Mouse (Mus musculus) embryonic facial prominence, embryonic 14.5 days (tissue): ENCODE results near the gene Arhgef16. TPM values are rescaled to one million over a fixed set of nuclear protein-coding genes. Genes with fewer than 3 reads are reported as not detected.
A peak's percentile ranks its signal among the peaks of the same experiment; 100 is the strongest.

Experiments used
- ATAC-seq: fragments of 200-750 bp; cut with Nextera tagmentation; 2 replicates; pipeline ENCODE4 v1.8.0; 2017; ENCODE audit warnings: low read depth, moderate number of reproducible peaks, moderate TSS enrichment
- DNase-seq: peaks from one replicate; pipeline ENCODE4 v3.0.0-alpha.2; 2015; ENCODE audit warnings: low spot score
- H3K27ac ChIP-seq: fragments of 300-500 bp; sonication (generic); replicated peaks from 2 replicates; pipeline ENCODE4 v1.5.1; 2014; ENCODE audit warnings: low read depth, mild to moderate bottlenecking, low read length, moderate library complexity
- H3K27me3 ChIP-seq: fragments of 300-500 bp; sonication (generic); replicated peaks from 2 replicates; pipeline ENCODE4 v1.6.1; 2014; ENCODE audit warnings: low read length; ENCODE audit not compliant: control insufficient read depth, insufficient read depth
- H3K36me3 ChIP-seq: fragments of 300-500 bp; sonication (generic); 2 replicates; pipeline ENCODE4 v1.6.1; 2014; ENCODE audit warnings: low read length, mixed read lengths; ENCODE audit not compliant: control insufficient read depth, insufficient read depth
- H3K4me1 ChIP-seq: fragments of 300-500 bp; sonication (generic); 2 replicates; pipeline ENCODE4 v1.6.1; 2014; ENCODE audit warnings: antibody characterized with exemption, low read length; ENCODE audit not compliant: control insufficient read depth, insufficient read depth
- H3K4me2 ChIP-seq: fragments of 300-500 bp; sonication (generic); 2 replicates; pipeline ENCODE4 v1.6.1; 2014; ENCODE audit warnings: low read depth, mild to moderate bottlenecking, low read length, moderate library complexity, mixed read lengths
- H3K4me3 ChIP-seq: fragments of 300-500 bp; sonication (generic); 2 replicates; pipeline ENCODE4 v1.5.1; 2014; ENCODE audit warnings: low read depth, mild to moderate bottlenecking, low read length
- H3K9ac ChIP-seq: fragments of 300-500 bp; sonication (generic); 2 replicates; pipeline ENCODE4 v1.6.1; 2014; ENCODE audit warnings: low read depth, mild to moderate bottlenecking, low read length, moderate library complexity, mixed read lengths
- H3K9me3 ChIP-seq: fragments of 300-500 bp; sonication (generic); 2 replicates; pipeline ENCODE4 v1.6.1; 2016; ENCODE audit warnings: low read length; ENCODE audit not compliant: control insufficient read depth
- WGBS: fragments of 180-500 bp; shearing (Covaris S2); extraction: QIAGEN DNeasy Blood & Tissue Kit; methylation state at CpG from one replicate; pipeline ENCODE4 v1.1.7; 2014; 5-methylcytosine and 5-hydroxymethylcytosine counted together
- polyA plus RNA-seq: library from polyadenylated mRNA; unstranded; fragments of >200 nt; fragmentation: Nextera tagmentation; extraction: Ambion mirVana; gene quantifications from 2 replicates; pipeline ENCODE4 v1.2.1, GENCODE M21; 2014

Gene Arhgef16
- polyA plus RNA-seq: 5.5 and 6.1 TPM in 2 replicates

GRCm38 (mm10) chr4:154301466-154301881, at the start of gene Arhgef16:
Arhgef16 (minus strand) TSS chr4:154301676.
- H3K4me1 ChIP-seq: 0 out of 2 replicates have a peak, but pooled peaks cover 4% of the 10 kb centered on the region
- H3K9me3 ChIP-seq: no peaks in the 10 kb centered on the region
- H3K36me3 ChIP-seq: no peaks in the 10 kb centered on the region
- H3K4me3 ChIP-seq: no peak within 1 kb of the TSS
- H3K4me2 ChIP-seq: no peak within 1 kb of the TSS
- 23% methylated on average over 7 of the region's 7 CpGs for WGBS
- no peak within 1 kb of the TSS for H3K9ac ChIP-seq
- DNase-seq (peak; percentile 60), ATAC-seq (0 out of 2 replicates have a peak, but pooled peaks have one; percentile 34)
- H3K27me3 ChIP-seq: peaks cover 24% of the 10 kb centered on the region
- H3K27ac ChIP-seq: no peak within 1 kb of the TSS

- ATAC-seq (peak; percentile 23; the same call in 1 of the 2 replicates), DNase-seq (peak; percentile 45)
- Histone ChIP-seq H3K9ac (no peak overlapping the region), H3K27ac (no peak overlapping the region), H3K4me2 (no peak overlapping the region), H3K36me3 (no peaks in the 10 kb centered on the region), H3K4me3 (no peak overlapping the region), H3K27me3 (no peaks in the 10 kb centered on the region), H3K9me3 (no peaks in the 10 kb centered on the region), H3K4me1 (0 out of 2 replicates have a peak, but pooled peaks cover 4% of the 10 kb centered on the region)
- 44% methylated on average over 11 of the region's 11 CpGs for WGBS
Measured at GRCm38 (mm10) chr4:154348197-154348786, 46.8 kb upstream of the Arhgef16 start.

GRCm38 (mm10) chr4:154346731-154347522, 45.5 kb upstream of the Arhgef16 start:
- H3K9ac ChIP-seq: 0 out of 2 replicates have a peak overlapping the region, but pooled peaks have one; percentile 8
- H3K4me3 ChIP-seq: no peak overlapping the region
- DNase-seq (peak; percentile 54), ATAC-seq (no peak)
- H3K27ac ChIP-seq: no peak overlapping the region
- H3K4me1 ChIP-seq: 0 out of 2 replicates have a peak, but pooled peaks cover 4% of the 10 kb centered on the region
- H3K4me2 ChIP-seq: no peak overlapping the region
- no peaks in the 10 kb centered on the region for H3K36me3 ChIP-seq
- 53% methylated on average over 19 of the region's 19 CpGs for WGBS
- no peaks in the 10 kb centered on the region for H3K27me3 ChIP-seq
- H3K9me3 ChIP-seq: no peaks in the 10 kb centered on the region

GRCm38 (mm10) chr4:154336650-154337049, 35.2 kb upstream of the Arhgef16 start:
- Histone ChIP-seq H3K4me3 (no peak overlapping the region), H3K27ac (no peak overlapping the region), H3K9me3 (no peaks in the 10 kb centered on the region), H3K27me3 (no peaks in the 10 kb centered on the region), H3K9ac (0 out of 2 replicates have a peak overlapping the region, but pooled peaks have one; percentile 4), H3K4me1 (no peaks in the 10 kb centered on the region), H3K4me2 (no peak overlapping the region), H3K36me3 (0 out of 2 replicates have a peak, but pooled peaks cover 3% of the 10 kb centered on the region)
- ATAC-seq (peak; percentile 20; the same call in 1 of the 2 replicates), DNase-seq (peak; percentile 53)
- 31% methylated on average over 10 of the region's 10 CpGs for WGBS

DNA sequence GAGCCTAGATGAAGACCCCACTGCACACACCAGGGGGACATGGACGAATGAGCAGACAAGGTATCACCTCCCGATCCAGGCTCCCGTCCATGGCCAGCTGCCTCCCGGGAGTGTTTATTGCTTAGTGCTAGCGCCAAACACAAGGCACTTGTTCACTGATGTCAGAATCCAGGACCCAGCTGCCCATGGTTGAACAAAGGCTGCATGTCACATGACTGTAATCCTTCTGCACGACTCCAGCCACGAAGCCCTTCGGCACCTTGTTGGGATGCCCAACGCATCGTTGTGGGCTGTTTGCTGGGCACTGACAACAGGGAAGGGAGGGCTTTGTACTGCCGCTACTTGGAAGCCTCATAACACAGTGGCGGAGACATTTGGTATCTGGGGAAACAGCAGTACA, 34.3 kb upstream of the Arhgef16 start, which contains the start of gene B230104I21Rik:
Gene B230104I21Rik (plus strand): TSS at position 367 of the 400 bp plus-strand sequence.
- H3K27ac ChIP-seq: no peak within 1 kb of the TSS
- WGBS: 76% methylated on average over 12 of the region's 12 CpGs
- no peaks in the 10 kb centered on the region; the same call in 1 of the 2 replicates for H3K4me1 ChIP-seq
- DNase-seq (no peak), ATAC-seq (no peak)
- peak within 1 kb of the TSS; percentile 45 for H3K4me2 ChIP-seq
- no peaks in the 10 kb centered on the region for H3K27me3 ChIP-seq
- H3K4me3 ChIP-seq: peak within 1 kb of the TSS; percentile 13
- no peaks in the 10 kb centered on the region for H3K9me3 ChIP-seq
- 0 out of 2 replicates have a peak within 1 kb of the TSS, but pooled peaks have one; percentile 4 for H3K9ac ChIP-seq
- 0 out of 2 replicates have a peak, but pooled peaks cover 3% of the 10 kb centered on the region for H3K36me3 ChIP-seq

GRCm38 (mm10) chr4:154334699-154335402, 33.4 kb upstream of the Arhgef16 start:
- H3K27ac ChIP-seq: no peak overlapping the region
- H3K36me3 ChIP-seq: 0 out of 2 replicates have a peak, but pooled peaks cover 3% of the 10 kb centered on the region
- no peaks in the 10 kb centered on the region for H3K27me3 ChIP-seq
- ATAC-seq (no peak), DNase-seq (peak; percentile 66)
- no peaks in the 10 kb centered on the region for H3K9me3 ChIP-seq
- H3K4me3 ChIP-seq: peak overlapping the region; percentile 13
- WGBS: 62% methylated on average over 39 of the region's 48 CpGs
- no peaks in the 10 kb centered on the region; the same call in 1 of the 2 replicates for H3K4me1 ChIP-seq
- peak overlapping the region; percentile 23; the same call in 1 of the 2 replicates for H3K9ac ChIP-seq
- peak overlapping the region; percentile 45 for H3K4me2 ChIP-seq

DNA sequence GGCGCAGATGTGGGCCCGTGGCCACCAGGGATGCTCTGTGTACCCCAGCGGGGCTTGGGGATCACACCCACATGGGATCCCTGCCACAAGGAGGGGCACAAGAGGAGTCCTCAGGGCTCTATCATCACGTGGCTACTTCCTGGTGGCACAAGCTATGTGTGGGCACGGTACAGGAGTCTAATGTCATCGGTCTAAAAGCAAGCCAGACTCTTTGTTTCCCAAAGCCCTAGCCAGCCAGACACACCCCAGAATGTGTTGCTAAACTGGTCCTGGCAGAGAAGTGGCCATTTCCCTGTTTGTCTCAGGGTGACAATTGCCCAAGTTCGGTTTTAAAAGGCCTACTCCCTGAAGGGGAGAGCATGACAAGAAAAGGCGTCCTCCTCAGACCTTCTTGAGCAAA, 31.8 kb upstream of the Arhgef16 start:
- Histone ChIP-seq H3K27me3 (no peaks in the 10 kb centered on the region), H3K4me3 (no peak overlapping the region), H3K36me3 (0 out of 2 replicates have a peak, but pooled peaks cover under 1% of the 10 kb centered on the region), H3K4me2 (no peak overlapping the region), H3K9ac (no peak overlapping the region), H3K9me3 (no peaks in the 10 kb centered on the region), H3K4me1 (no peaks in the 10 kb centered on the region; the same call in 1 of the 2 replicates), H3K27ac (no peak overlapping the region)
- WGBS: 60% methylated on average over 8 of the region's 8 CpGs
- ATAC-seq (no peak), DNase-seq (no peak)

- no peak overlapping the region for H3K4me2 ChIP-seq
- no peak overlapping the region for H3K4me3 ChIP-seq
- no peak overlapping the region for H3K27ac ChIP-seq
- no peak for DNase-seq
- no peaks in the 10 kb centered on the region for H3K9me3 ChIP-seq
- no peak overlapping the region for H3K9ac ChIP-seq
- no peaks in the 10 kb centered on the region; the same call in 1 of the 2 replicates for H3K4me1 ChIP-seq
- ATAC-seq: no peak; the same call in 1 of the 2 replicates
- whole genome bisulfite sequencing: 38% methylated on average over 12 of the region's 12 CpGs
- H3K27me3 ChIP-seq: no peaks in the 10 kb centered on the region
- H3K36me3 ChIP-seq: no peaks in the 10 kb centered on the region
Measured at GRCm38 (mm10) chr4:154331271-154331670, 29.8 kb upstream of the Arhgef16 start.
